Mouse (Mus musculus) embryonic facial prominence, embryonic 12.5 days (tissue): ENCODE results near the gene Erg. TPM values are rescaled to one million over a fixed set of nuclear protein-coding genes. Genes with fewer than 3 reads are reported as not detected.

Source experiments
- ATAC-seq: fragments of 200-750 bp; cut with Nextera tagmentation; 2 replicates; pipeline ENCODE4 v1.8.0; 2017; ENCODE audit not compliant: insufficient number of reproducible peaks, insufficient read depth, low FRiP score, low TSS enrichment
- H3K27ac ChIP-seq: fragments of 300-500 bp; sonication (generic); 2 replicates; pipeline ENCODE4 v1.5.1; 2016; ENCODE audit warnings: mild to moderate bottlenecking
- H3K27me3 ChIP-seq: fragments of 300-500 bp; sonication (generic); 2 replicates; pipeline ENCODE4 v1.6.1; 2016; ENCODE audit warnings: mild to moderate bottlenecking, moderate library complexity
- H3K36me3 ChIP-seq: fragments of 300-500 bp; sonication (generic); 2 replicates; pipeline ENCODE4 v1.6.1; 2016; ENCODE audit warnings: mild to moderate bottlenecking
- H3K4me1 ChIP-seq: fragments of 300-500 bp; sonication (generic); 2 replicates; pipeline ENCODE4 v1.6.1; 2016
- H3K4me2 ChIP-seq: fragments of 300-500 bp; sonication (generic); replicated peaks from 2 replicates; pipeline ENCODE4 v1.6.1; 2016; ENCODE audit warnings: mild to moderate bottlenecking, moderate library complexity
- H3K4me3 ChIP-seq: fragments of 300-500 bp; sonication (generic); 2 replicates; pipeline ENCODE4 v1.5.1; 2016; ENCODE audit warnings: mild to moderate bottlenecking
- H3K9ac ChIP-seq: fragments of 300-500 bp; sonication (generic); 2 replicates; pipeline ENCODE4 v1.6.1; 2016; ENCODE audit warnings: mild to moderate bottlenecking, moderate library complexity
- H3K9me3 ChIP-seq: fragments of 300-500 bp; sonication (generic); 2 replicates; pipeline ENCODE4 v1.6.1; 2016; ENCODE audit warnings: mild to moderate bottlenecking, moderate library complexity
- WGBS: fragments of 180-500 bp; shearing (Covaris S2); methylation state at CpG from one replicate; pipeline ENCODE4 v1.1.7; 2016; 5-methylcytosine and 5-hydroxymethylcytosine counted together
- polyA plus RNA-seq: library from polyadenylated mRNA; unstranded; fragments of >200 nt; fragmentation: Nextera tagmentation; extraction: Ambion mirVana; gene quantifications from 2 replicates; pipeline ENCODE4 v1.2.1, GENCODE M21; 2016

Erg gene
- polyA plus RNA-seq, 1 experiment from 2014 or later: 14.0 TPM

GRCm38 (mm10) chr16:95436611-95437010 lies 149.8 kb downstream of the Erg start:
- WGBS: 88% methylated on average over 8 of the region's 8 CpGs
- Histone ChIP-seq H3K4me2 (no peak overlapping the region), H3K27me3 (no peaks in the 10 kb centered on the region), H3K4me3 (no peak overlapping the region), H3K4me1 (peaks cover 21% of the 10 kb centered on the region; the same call in 1 of the 2 replicates), H3K9me3 (no peaks in the 10 kb centered on the region), H3K27ac (no peak overlapping the region), H3K36me3 (no peaks in the 10 kb centered on the region), H3K9ac (no peak overlapping the region)
- ATAC-seq: no peak

GRCm38 (mm10) chr16:95436051-95436450 lies 150.3 kb downstream of the Erg start:
- 66% methylated on average over 4 of the region's 4 CpGs for WGBS
- Histone ChIP-seq H3K4me2 (no peak overlapping the region), H3K4me1 (peaks cover 16% of the 10 kb centered on the region; the same call in 1 of the 2 replicates), H3K27ac (no peak overlapping the region), H3K9ac (no peak overlapping the region), H3K4me3 (no peak overlapping the region), H3K27me3 (no peaks in the 10 kb centered on the region), H3K9me3 (no peaks in the 10 kb centered on the region), H3K36me3 (no peaks in the 10 kb centered on the region)
- ATAC-seq: no peak

- H3K9ac ChIP-seq: no peak overlapping the region
- H3K4me2 ChIP-seq: no peak overlapping the region
- H3K36me3 ChIP-seq: no peaks in the 10 kb centered on the region
- H3K27ac ChIP-seq: no peak overlapping the region
- H3K27me3 ChIP-seq: no peaks in the 10 kb centered on the region
- no peaks in the 10 kb centered on the region for H3K9me3 ChIP-seq
- WGBS: 92% methylated on average over 8 of the region's 8 CpGs
- H3K4me3 ChIP-seq: no peak overlapping the region
- peaks cover 12% of the 10 kb centered on the region; the same call in 1 of the 2 replicates for H3K4me1 ChIP-seq
- ATAC-seq: no peak
Observed at GRCm38 (mm10) chr16:95434434-95434833, 152.0 kb downstream of the Erg start.

- no peak overlapping the region for H3K4me3 ChIP-seq
- H3K27me3 ChIP-seq: no peaks in the 10 kb centered on the region
- H3K4me1 ChIP-seq: peaks cover under 1% of the 10 kb centered on the region; the same call in 1 of the 2 replicates
- 79% methylated on average over 2 of the region's 2 CpGs for WGBS
- no peaks in the 10 kb centered on the region for H3K9me3 ChIP-seq
- ATAC-seq: no peak
- no peak overlapping the region for H3K27ac ChIP-seq
- no peaks in the 10 kb centered on the region for H3K36me3 ChIP-seq
- H3K4me2 ChIP-seq: no peak overlapping the region
- no peak overlapping the region for H3K9ac ChIP-seq
Observed at GRCm38 (mm10) chr16:95432540-95432971, 153.8 kb downstream of the Erg start.

- Histone ChIP-seq H3K27ac (no peak overlapping the region), H3K9me3 (no peaks in the 10 kb centered on the region), H3K4me2 (no peak overlapping the region), H3K9ac (no peak overlapping the region), H3K4me1 (no peaks in the 10 kb centered on the region; the same call in 1 of the 2 replicates), H3K27me3 (no peaks in the 10 kb centered on the region), H3K36me3 (no peaks in the 10 kb centered on the region), H3K4me3 (no peak overlapping the region)
- 91% methylated on average over 3 of the region's 3 CpGs for WGBS
- ATAC-seq: no peak
Observed at GRCm38 (mm10) chr16:95429851-95430250, 156.5 kb downstream of the Erg start.

GRCm38 (mm10) chr16:95428239-95428638 lies 158.2 kb downstream of the Erg start:
- no peak overlapping the region for H3K4me2 ChIP-seq
- H3K9me3 ChIP-seq: no peaks in the 10 kb centered on the region
- no peaks in the 10 kb centered on the region for H3K27me3 ChIP-seq
- no peak overlapping the region for H3K27ac ChIP-seq
- no peak overlapping the region for H3K9ac ChIP-seq
- no peaks in the 10 kb centered on the region for H3K36me3 ChIP-seq
- WGBS: 65% methylated on average over 5 of the region's 5 CpGs
- ATAC-seq: no peak
- H3K4me1 ChIP-seq: peaks cover 1% of the 10 kb centered on the region; the same call in 1 of the 2 replicates
- H3K4me3 ChIP-seq: no peak overlapping the region

- H3K36me3 ChIP-seq: no peaks in the 10 kb centered on the region
- no peak overlapping the region for H3K27ac ChIP-seq
- WGBS: 86% methylated on average over 10 of the region's 10 CpGs
- no peak for ATAC-seq
- H3K4me2 ChIP-seq: no peak overlapping the region
- no peaks in the 10 kb centered on the region for H3K27me3 ChIP-seq
- H3K4me3 ChIP-seq: no peak overlapping the region
- H3K9me3 ChIP-seq: no peaks in the 10 kb centered on the region
- H3K4me1 ChIP-seq: peaks cover 8% of the 10 kb centered on the region; the same call in 1 of the 2 replicates
- no peak overlapping the region for H3K9ac ChIP-seq
Observed at GRCm38 (mm10) chr16:95427512-95427911, 158.9 kb downstream of the Erg start.

GRCm38 (mm10) chr16:95422658-95423073 lies 163.7 kb downstream of the Erg start:
- H3K36me3 ChIP-seq: no peaks in the 10 kb centered on the region
- H3K4me1 ChIP-seq: peaks cover 15% of the 10 kb centered on the region; the same call in 1 of the 2 replicates
- H3K27me3 ChIP-seq: no peaks in the 10 kb centered on the region
- WGBS: 38% methylated on average over 5 of the region's 5 CpGs
- no peak overlapping the region for H3K27ac ChIP-seq
- no peaks in the 10 kb centered on the region for H3K9me3 ChIP-seq
- no peak overlapping the region for H3K9ac ChIP-seq
- ATAC-seq: no peak
- no peak overlapping the region for H3K4me3 ChIP-seq
- no peak overlapping the region for H3K4me2 ChIP-seq

- ATAC-seq: no peak
- peaks cover 15% of the 10 kb centered on the region; the same call in 1 of the 2 replicates for H3K4me1 ChIP-seq
Observed at GRCm38 (mm10) chr16:95421235-95421886, 165.0 kb downstream of the Erg start.

GRCm38 (mm10) chr16:95415921-95416320 lies 170.5 kb downstream of the Erg start:
- Histone ChIP-seq H3K27ac (no peak overlapping the region), H3K27me3 (no peaks in the 10 kb centered on the region), H3K4me2 (no peak overlapping the region), H3K36me3 (no peaks in the 10 kb centered on the region), H3K9ac (no peak overlapping the region), H3K9me3 (no peaks in the 10 kb centered on the region), H3K4me1 (peaks cover 4% of the 10 kb centered on the region; the same call in 1 of the 2 replicates), H3K4me3 (no peak overlapping the region)
- no peak for ATAC-seq
- 88% methylated on average over 4 of the region's 4 CpGs for WGBS

More at GRCm38 (mm10) chr16:95421235-95421886, 165.0 kb downstream of the Erg start:
- no peaks in the 10 kb centered on the region for H3K36me3 ChIP-seq
- no peaks in the 10 kb centered on the region for H3K27me3 ChIP-seq
- H3K4me2 ChIP-seq: no peak overlapping the region
- WGBS: 69% methylated on average over 7 of the region's 7 CpGs
- H3K9me3 ChIP-seq: no peaks in the 10 kb centered on the region
- no peak overlapping the region for H3K27ac ChIP-seq
- no peak overlapping the region for H3K9ac ChIP-seq
- no peak overlapping the region for H3K4me3 ChIP-seq

GRCm38 (mm10) chr16:95415372-95415771 lies 171.0 kb downstream of the Erg start:
- H3K27ac ChIP-seq: no peak overlapping the region
- no peak overlapping the region for H3K4me3 ChIP-seq
- H3K9ac ChIP-seq: no peak overlapping the region
- H3K4me1 ChIP-seq: peaks cover 4% of the 10 kb centered on the region; the same call in 1 of the 2 replicates
- no peak for ATAC-seq
- H3K9me3 ChIP-seq: no peaks in the 10 kb centered on the region
- H3K36me3 ChIP-seq: no peaks in the 10 kb centered on the region
- H3K27me3 ChIP-seq: no peaks in the 10 kb centered on the region
- WGBS: 73% methylated on average over 9 of the region's 9 CpGs
- no peak overlapping the region for H3K4me2 ChIP-seq

GRCm38 (mm10) chr16:95413401-95413959 lies 172.9 kb downstream of the Erg start:
- Histone ChIP-seq H3K4me1 (peaks cover 12% of the 10 kb centered on the region; the same call in 1 of the 2 replicates), H3K9ac (no peak overlapping the region), H3K27me3 (no peaks in the 10 kb centered on the region), H3K4me3 (no peak overlapping the region), H3K9me3 (no peaks in the 10 kb centered on the region), H3K36me3 (no peaks in the 10 kb centered on the region), H3K4me2 (no peak overlapping the region), H3K27ac (no peak overlapping the region)
- 55% methylated on average over 3 of the region's 3 CpGs for WGBS
- ATAC-seq: no peak
